Mouse (Mus musculus) midbrain, embryonic 14.5 days (tissue): ENCODE results near the gene Stard13. TPM values are rescaled to one million over a fixed set of nuclear protein-coding genes. Genes with fewer than 3 reads are reported as not detected.
A peak's percentile ranks its signal among the peaks of the same experiment; 100 is the strongest.

Source experiments
- ATAC-seq: fragments of 200-750 bp; cut with Nextera tagmentation; 2 replicates; pipeline ENCODE4 v1.8.0; 2017; ENCODE audit warnings: moderate number of reproducible peaks, moderate library complexity; ENCODE audit not compliant: low FRiP score, low TSS enrichment
- DNase-seq: peaks from one replicate; pipeline ENCODE4 v3.0.0-alpha.2; 2015
- H3K27ac ChIP-seq: fragments of 300-500 bp; sonication (generic); replicated peaks from 2 replicates; pipeline ENCODE4 v1.5.1; 2014; ENCODE audit warnings: mild to moderate bottlenecking, low read depth, low read length, moderate library complexity
- H3K27me3 ChIP-seq: fragments of 300-500 bp; sonication (generic); 2 replicates; pipeline ENCODE4 v1.6.1; 2014; ENCODE audit warnings: low read length, control low read depth, mixed read lengths; ENCODE audit not compliant: control insufficient read depth, insufficient read depth
- H3K36me3 ChIP-seq: fragments of 300-500 bp; sonication (generic); 2 replicates; pipeline ENCODE4 v1.6.1; 2014; ENCODE audit warnings: low read length, control low read depth; ENCODE audit not compliant: control insufficient read depth, insufficient read depth
- H3K4me1 ChIP-seq: fragments of 300-500 bp; sonication (generic); 2 replicates; pipeline ENCODE4 v1.6.1; 2014; ENCODE audit warnings: mild to moderate bottlenecking, antibody characterized with exemption, low read length, control low read depth; ENCODE audit not compliant: control insufficient read depth, insufficient read depth
- H3K4me2 ChIP-seq: fragments of 300-500 bp; sonication (generic); 2 replicates; pipeline ENCODE4 v1.6.1; 2014; ENCODE audit warnings: mild to moderate bottlenecking, low read length, moderate library complexity
- H3K4me3 ChIP-seq: fragments of 300-500 bp; sonication (generic); replicated peaks from 2 replicates; pipeline ENCODE4 v1.5.1; 2014; ENCODE audit warnings: low read depth, low read length
- H3K9ac ChIP-seq: fragments of 300-500 bp; sonication (generic); replicated peaks from 2 replicates; pipeline ENCODE4 v1.6.1; 2014; ENCODE audit warnings: mild to moderate bottlenecking, low read length, moderate library complexity
- H3K9me3 ChIP-seq: fragments of 300-500 bp; sonication (generic); 2 replicates; pipeline ENCODE4 v1.6.1; 2016; ENCODE audit warnings: low read length, control low read depth, mixed read lengths; ENCODE audit not compliant: control insufficient read depth
- WGBS: fragments of 180-500 bp; shearing (Covaris S2); extraction: QIAGEN DNeasy Blood & Tissue Kit; methylation state at CpG from one replicate; pipeline ENCODE4 v1.1.7; 2014; 5-methylcytosine and 5-hydroxymethylcytosine counted together
- polyA plus RNA-seq: library from polyadenylated mRNA; unstranded; fragments of >200 nt; fragmentation: Nextera tagmentation; extraction: Ambion mirVana; gene quantifications from 2 replicates; pipeline ENCODE4 v1.2.1, GENCODE M21; 2014

Stard13 gene
- polyA plus RNA-seq, 1 experiment from 2014 or later = 2.8 TPM

DNA sequence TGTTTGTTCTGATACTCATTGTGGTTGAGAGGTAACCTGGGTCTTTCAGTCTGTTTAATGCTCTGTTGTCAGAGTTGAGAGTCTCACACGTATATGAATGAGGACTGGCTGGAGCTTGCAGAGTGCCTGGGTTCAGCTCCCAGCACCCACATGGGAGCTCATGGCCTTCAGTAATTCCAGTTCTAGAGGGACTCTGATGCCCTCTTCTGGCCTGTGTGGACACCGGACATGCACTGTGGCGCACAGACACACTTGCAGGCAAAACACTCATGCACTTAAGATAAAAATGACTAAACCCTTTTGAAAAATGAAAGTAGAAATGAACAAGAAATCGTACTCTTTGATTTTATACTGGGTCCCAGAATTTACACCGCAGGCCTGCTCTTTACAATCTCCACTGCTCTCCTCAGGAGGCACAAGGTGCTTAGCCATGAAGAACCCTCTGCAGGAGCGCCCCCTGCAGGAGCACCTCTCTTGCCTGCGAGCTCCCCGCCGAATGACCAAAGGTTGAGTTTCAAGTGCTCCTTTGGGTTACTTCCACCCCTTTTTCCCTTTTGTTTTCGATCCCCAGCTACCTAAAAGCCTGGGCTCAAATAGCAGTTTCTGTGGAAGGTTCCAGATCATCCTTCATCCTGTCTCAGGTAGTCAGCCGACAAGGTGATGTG, 178.1 kb downstream of the Stard13 start:
- no peak overlapping the region for H3K4me3 ChIP-seq
- H3K4me1 ChIP-seq = no peaks in the 10 kb centered on the region
- WGBS = 93% methylated on average over 11 of the region's 11 CpGs
- DNase-seq (no peak), ATAC-seq (no peak)
- no peaks in the 10 kb centered on the region for H3K27me3 ChIP-seq
- peak overlapping the region; percentile 50; the same call in 1 of the 2 replicates for H3K27ac ChIP-seq
- H3K9ac ChIP-seq = no peak overlapping the region
- no peaks in the 10 kb centered on the region for H3K36me3 ChIP-seq
- H3K4me2 ChIP-seq = no peak overlapping the region
- no peaks in the 10 kb centered on the region for H3K9me3 ChIP-seq

DNA sequence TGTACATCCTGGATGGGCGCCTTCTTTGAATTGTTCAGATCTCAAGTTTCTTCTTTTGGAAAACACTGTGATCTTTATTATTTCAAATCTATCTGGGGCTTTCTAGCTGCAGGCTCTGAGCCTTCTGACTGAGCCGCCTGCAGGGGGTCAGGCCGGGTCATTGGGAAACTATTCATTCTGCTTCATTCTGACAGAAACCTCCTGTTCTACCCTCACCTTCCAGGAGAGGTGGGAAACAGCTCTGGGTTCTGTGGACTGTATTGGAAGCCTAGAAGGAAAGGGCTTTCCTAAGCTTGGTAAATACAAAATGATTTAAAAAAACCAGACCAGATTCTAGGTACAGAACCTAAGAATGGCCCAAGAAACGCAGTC, 178.9 kb downstream of the Stard13 start:
- Histone ChIP-seq H3K4me2 (no peak overlapping the region), H3K9ac (no peak overlapping the region), H3K36me3 (no peaks in the 10 kb centered on the region), H3K4me1 (no peaks in the 10 kb centered on the region), H3K9me3 (no peaks in the 10 kb centered on the region), H3K27ac (no peak overlapping the region), H3K27me3 (no peaks in the 10 kb centered on the region), H3K4me3 (no peak overlapping the region)
- no peak for ATAC-seq
- DNase-seq = no peak
- WGBS = 57% methylated on average over 4 of the region's 4 CpGs

DNA sequence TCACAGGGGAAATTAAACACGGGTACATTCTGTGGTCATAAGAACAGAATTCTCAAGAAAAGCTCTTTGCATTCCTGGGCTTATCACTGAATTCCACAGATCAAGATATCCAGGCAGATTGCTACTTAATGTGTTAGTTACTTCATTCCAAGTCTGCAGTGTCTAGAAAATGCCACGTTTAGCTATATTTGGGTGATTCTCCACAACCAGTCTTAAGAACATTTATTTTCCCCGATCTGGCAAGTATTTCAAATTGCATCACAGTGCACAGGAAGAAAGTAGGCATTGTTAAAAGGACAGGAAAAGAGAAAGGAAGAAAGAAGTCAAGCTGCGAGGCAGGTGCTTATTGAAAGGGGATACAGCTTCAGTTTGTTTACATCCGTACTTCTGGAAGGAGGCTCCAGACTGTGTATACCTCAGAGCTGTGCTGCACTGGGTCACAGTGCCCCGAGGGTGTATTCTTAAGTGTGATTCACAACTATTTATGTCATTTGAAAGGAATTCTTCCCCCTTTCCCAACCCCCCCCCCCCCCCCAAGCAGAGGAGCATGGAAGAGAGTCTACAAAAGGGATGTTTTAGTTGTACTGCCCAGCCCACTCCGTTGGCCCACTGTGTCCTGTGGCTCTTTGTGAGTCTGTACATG, 179.4 kb downstream of the Stard13 start:
- Histone ChIP-seq H3K4me3 (no peak overlapping the region), H3K27ac (no peak overlapping the region), H3K9ac (no peak overlapping the region), H3K4me2 (no peak overlapping the region), H3K9me3 (no peaks in the 10 kb centered on the region), H3K36me3 (no peaks in the 10 kb centered on the region), H3K27me3 (no peaks in the 10 kb centered on the region), H3K4me1 (no peaks in the 10 kb centered on the region)
- ATAC-seq = no peak
- 37% methylated on average over 7 of the region's 7 CpGs for WGBS
- DNase-seq = no peak

DNA sequence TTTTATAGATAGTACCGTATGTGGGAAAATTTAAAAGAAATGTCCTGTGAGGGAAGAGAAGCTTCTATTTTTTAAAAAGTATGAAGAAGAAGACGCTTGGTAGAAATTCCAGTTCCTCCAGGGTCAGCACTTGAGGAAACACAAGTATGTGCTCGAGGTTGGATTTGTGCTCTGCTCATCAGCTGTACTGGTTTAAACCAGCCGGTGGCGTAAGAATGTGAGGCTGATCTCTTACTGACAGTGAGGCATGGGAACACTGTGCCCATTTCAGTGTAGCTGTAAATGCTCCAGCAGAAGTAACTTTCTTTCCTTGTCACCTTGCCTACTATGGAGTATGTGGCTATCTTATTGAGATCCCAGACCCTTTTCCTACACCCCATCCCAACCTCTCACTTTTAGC, 180.4 kb downstream of the Stard13 start:
- no peaks in the 10 kb centered on the region for H3K36me3 ChIP-seq
- H3K27ac ChIP-seq = no peak overlapping the region
- H3K4me3 ChIP-seq = no peak overlapping the region
- H3K4me1 ChIP-seq = no peaks in the 10 kb centered on the region
- no peak overlapping the region for H3K9ac ChIP-seq
- WGBS = 89% methylated on average over 5 of the region's 5 CpGs
- no peaks in the 10 kb centered on the region for H3K9me3 ChIP-seq
- ATAC-seq (no peak), DNase-seq (no peak)
- no peaks in the 10 kb centered on the region for H3K27me3 ChIP-seq
- no peak overlapping the region for H3K4me2 ChIP-seq

DNA sequence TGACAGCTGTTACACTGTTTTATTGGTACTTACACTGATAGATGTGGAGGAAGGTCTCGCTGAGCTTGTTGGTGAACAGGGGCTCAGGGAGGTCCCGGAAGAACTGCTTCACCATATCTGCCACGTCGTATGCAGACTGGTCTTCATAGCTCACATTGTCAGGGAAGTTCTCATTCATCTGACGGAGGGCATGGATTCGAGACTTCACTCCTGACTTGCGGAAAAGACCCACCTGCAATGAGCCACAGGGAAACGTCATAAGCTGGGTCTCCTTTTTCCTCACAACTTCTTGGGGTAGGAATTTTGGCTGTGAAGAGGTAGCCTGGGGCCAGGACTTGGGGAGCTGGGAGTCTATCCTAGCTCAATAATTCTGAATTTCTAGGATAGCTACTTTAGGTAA, 181.3 kb downstream of the Stard13 start:
- Histone ChIP-seq H3K4me2 (no peak overlapping the region), H3K4me3 (no peak overlapping the region), H3K9ac (no peak overlapping the region), H3K36me3 (no peaks in the 10 kb centered on the region), H3K27ac (no peak overlapping the region), H3K9me3 (no peaks in the 10 kb centered on the region), H3K27me3 (no peaks in the 10 kb centered on the region), H3K4me1 (no peaks in the 10 kb centered on the region)
- DNase-seq (no peak), ATAC-seq (no peak)
- 97% methylated on average over 8 of the region's 8 CpGs for WGBS

DNA sequence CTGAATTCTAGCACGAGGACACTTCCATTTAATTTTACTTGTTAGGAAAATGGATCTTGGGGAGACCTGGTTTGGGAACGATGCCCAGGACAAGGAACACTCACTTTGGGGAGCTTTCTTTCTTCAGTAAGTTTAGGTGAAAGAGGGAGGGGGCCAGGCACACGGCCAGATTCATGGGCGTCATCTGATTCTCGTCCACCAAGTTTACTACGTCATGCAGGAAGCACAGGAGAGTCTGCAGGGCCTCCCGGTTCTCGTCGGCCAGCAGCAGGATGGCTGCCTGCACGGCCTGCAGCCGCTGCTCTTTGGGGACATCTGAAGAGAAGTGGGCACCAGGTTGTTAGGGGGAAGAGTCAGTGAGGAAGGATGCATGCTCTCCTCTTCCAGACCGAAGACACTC, 186.1 kb downstream of the Stard13 start:
- Histone ChIP-seq H3K4me1 (no peaks in the 10 kb centered on the region), H3K27ac (no peak overlapping the region), H3K9me3 (no peaks in the 10 kb centered on the region), H3K27me3 (no peaks in the 10 kb centered on the region), H3K4me3 (no peak overlapping the region), H3K4me2 (no peak overlapping the region), H3K36me3 (no peaks in the 10 kb centered on the region), H3K9ac (no peak overlapping the region)
- ATAC-seq = no peak
- WGBS = 89% methylated on average over 12 of the region's 12 CpGs
- DNase-seq = no peak

DNA sequence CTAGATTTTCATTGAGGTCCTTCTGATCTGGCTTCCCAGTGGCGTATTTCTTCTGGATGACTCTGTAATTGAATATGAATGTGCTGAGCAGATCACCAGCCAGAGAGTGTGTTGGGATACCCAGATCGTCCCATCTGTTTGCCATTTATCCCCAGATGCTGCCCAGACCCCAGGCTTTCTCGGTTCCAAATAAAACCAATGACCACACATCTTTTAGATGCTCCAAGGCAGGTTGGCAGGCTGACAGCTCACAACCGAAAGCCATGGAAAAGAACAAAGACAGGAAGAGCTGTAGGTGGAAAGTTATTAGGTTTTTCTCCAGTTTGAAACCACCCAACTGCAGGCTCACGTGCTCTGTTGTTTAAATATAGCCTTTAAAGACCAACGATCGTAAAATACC, 186.7 kb downstream of the Stard13 start:
- H3K36me3 ChIP-seq = no peaks in the 10 kb centered on the region
- H3K4me1 ChIP-seq = no peaks in the 10 kb centered on the region
- no peaks in the 10 kb centered on the region for H3K9me3 ChIP-seq
- H3K4me2 ChIP-seq = no peak overlapping the region
- no peaks in the 10 kb centered on the region for H3K27me3 ChIP-seq
- DNase-seq (no peak), ATAC-seq (no peak)
- H3K4me3 ChIP-seq = no peak overlapping the region
- no peak overlapping the region for H3K9ac ChIP-seq
- H3K27ac ChIP-seq = no peak overlapping the region
- WGBS = 85% methylated on average over 7 of the region's 7 CpGs

DNA sequence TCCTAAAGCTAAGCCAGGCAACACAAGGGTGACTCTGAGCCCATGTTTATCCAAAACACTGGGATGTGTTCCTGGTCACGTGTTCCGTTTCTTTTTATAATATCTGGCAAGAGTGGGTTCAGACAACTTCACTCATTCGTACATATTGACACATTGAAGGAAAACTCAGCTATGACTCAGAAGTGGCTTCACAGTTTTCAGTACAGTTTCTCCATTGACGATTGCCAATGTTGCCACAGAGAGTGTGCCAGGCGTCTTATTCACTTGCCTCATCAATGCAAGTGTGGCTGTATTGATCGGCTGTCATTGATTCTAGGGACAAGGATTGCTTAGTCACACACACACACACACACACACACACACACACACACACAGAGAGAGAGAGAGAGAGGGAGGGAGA, 187.5 kb downstream of the Stard13 start:
- Histone ChIP-seq H3K4me3 (no peak overlapping the region), H3K27me3 (no peaks in the 10 kb centered on the region), H3K36me3 (no peaks in the 10 kb centered on the region), H3K9ac (no peak overlapping the region), H3K27ac (no peak overlapping the region), H3K9me3 (no peaks in the 10 kb centered on the region), H3K4me1 (no peaks in the 10 kb centered on the region), H3K4me2 (no peak overlapping the region)
- ATAC-seq (no peak), DNase-seq (no peak)
- WGBS = 93% methylated on average over 6 of the region's 6 CpGs

DNA sequence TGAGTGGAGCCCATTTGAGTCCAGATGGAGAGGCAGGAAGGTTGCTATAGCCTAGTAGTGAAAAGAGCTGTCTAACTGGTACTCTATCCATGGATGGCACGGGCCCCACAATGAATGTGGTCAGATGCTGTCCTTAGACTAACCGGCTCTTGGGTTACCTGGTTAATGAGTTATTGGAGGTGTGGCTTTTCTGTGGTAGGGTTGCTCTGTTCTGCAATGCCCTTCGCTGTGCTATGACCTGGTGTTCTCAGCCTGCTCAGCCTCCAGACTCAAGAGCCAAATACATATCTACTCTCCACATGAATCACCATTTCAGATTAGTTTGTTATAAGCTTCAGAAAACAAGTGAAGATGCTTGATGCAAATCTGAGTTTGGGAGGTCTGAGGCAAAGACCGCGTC, 190.7 kb downstream of the Stard13 start:
- DNase-seq (no peak), ATAC-seq (no peak)
- 94% methylated on average over 5 of the region's 5 CpGs for WGBS
- no peak overlapping the region for H3K4me2 ChIP-seq
- no peaks in the 10 kb centered on the region for H3K27me3 ChIP-seq
- no peak overlapping the region for H3K4me3 ChIP-seq
- H3K9me3 ChIP-seq = no peaks in the 10 kb centered on the region
- no peaks in the 10 kb centered on the region for H3K4me1 ChIP-seq
- H3K9ac ChIP-seq = no peak overlapping the region
- H3K36me3 ChIP-seq = no peaks in the 10 kb centered on the region
- no peak overlapping the region for H3K27ac ChIP-seq
